Mouse (Mus musculus) midbrain, embryonic 14.5 days (tissue): ENCODE data around the gene Cenpa. TPM values are rescaled to one million over a fixed set of nuclear protein-coding genes. Genes with fewer than 3 reads are reported as not detected.

Experiments used
- ATAC-seq: fragments of 200-750 bp; cut with Nextera tagmentation; 2 replicates; pipeline ENCODE4 v1.8.0; 2017; ENCODE audit warnings: moderate number of reproducible peaks, moderate library complexity; ENCODE audit not compliant: low FRiP score, low TSS enrichment
- DNase-seq: peaks from one replicate; pipeline ENCODE4 v3.0.0-alpha.2; 2015
- H3K27ac ChIP-seq: fragments of 300-500 bp; sonication (generic); replicated peaks from 2 replicates; pipeline ENCODE4 v1.5.1; 2014; ENCODE audit warnings: mild to moderate bottlenecking, low read depth, low read length, moderate library complexity
- H3K27me3 ChIP-seq: fragments of 300-500 bp; sonication (generic); 2 replicates; pipeline ENCODE4 v1.6.1; 2014; ENCODE audit warnings: low read length, control low read depth, mixed read lengths; ENCODE audit not compliant: control insufficient read depth, insufficient read depth
- H3K36me3 ChIP-seq: fragments of 300-500 bp; sonication (generic); 2 replicates; pipeline ENCODE4 v1.6.1; 2014; ENCODE audit warnings: low read length, control low read depth; ENCODE audit not compliant: control insufficient read depth, insufficient read depth
- H3K4me1 ChIP-seq: fragments of 300-500 bp; sonication (generic); 2 replicates; pipeline ENCODE4 v1.6.1; 2014; ENCODE audit warnings: mild to moderate bottlenecking, antibody characterized with exemption, low read length, control low read depth; ENCODE audit not compliant: control insufficient read depth, insufficient read depth
- H3K4me2 ChIP-seq: fragments of 300-500 bp; sonication (generic); 2 replicates; pipeline ENCODE4 v1.6.1; 2014; ENCODE audit warnings: mild to moderate bottlenecking, low read length, moderate library complexity
- H3K4me3 ChIP-seq: fragments of 300-500 bp; sonication (generic); replicated peaks from 2 replicates; pipeline ENCODE4 v1.5.1; 2014; ENCODE audit warnings: low read depth, low read length
- H3K9ac ChIP-seq: fragments of 300-500 bp; sonication (generic); replicated peaks from 2 replicates; pipeline ENCODE4 v1.6.1; 2014; ENCODE audit warnings: mild to moderate bottlenecking, low read length, moderate library complexity
- H3K9me3 ChIP-seq: fragments of 300-500 bp; sonication (generic); 2 replicates; pipeline ENCODE4 v1.6.1; 2016; ENCODE audit warnings: low read length, control low read depth, mixed read lengths; ENCODE audit not compliant: control insufficient read depth
- WGBS: fragments of 180-500 bp; shearing (Covaris S2); extraction: QIAGEN DNeasy Blood & Tissue Kit; methylation state at CpG from one replicate; pipeline ENCODE4 v1.1.7; 2014; 5-methylcytosine and 5-hydroxymethylcytosine counted together
- polyA plus RNA-seq: library from polyadenylated mRNA; unstranded; fragments of >200 nt; fragmentation: Nextera tagmentation; extraction: Ambion mirVana; gene quantifications from 2 replicates; pipeline ENCODE4 v1.2.1, GENCODE M21; 2014

The Cenpa gene
- polyA plus RNA-seq, 1 experiment from 2014 or later, result 65.3 TPM

GRCm38 (mm10) chr5:30665968-30666367, 609 bp upstream of the Cenpa start:
- Histone ChIP-seq H3K27me3 (no peaks in the 10 kb centered on the region), H3K4me2 (peak overlapping the region; percentile 95), H3K4me3 (peak overlapping the region; percentile 74), H3K9ac (peak overlapping the region; percentile 27; the same call in 1 of the 2 replicates), H3K4me1 (0 out of 2 replicates have a peak, but pooled peaks cover 6% of the 10 kb centered on the region), H3K9me3 (no peaks in the 10 kb centered on the region), H3K27ac (no peak overlapping the region), H3K36me3 (no peaks in the 10 kb centered on the region)
- DNase-seq (no peak), ATAC-seq (no peak)
- 67% methylated on average over 6 of the region's 6 CpGs for WGBS

- 0 out of 2 replicates have a peak, but pooled peaks cover 6% of the 10 kb centered on the region for H3K4me1 ChIP-seq
- H3K4me2 ChIP-seq, result peak overlapping the region; percentile 95
- H3K4me3 ChIP-seq, result peak overlapping the region; percentile 74
- DNase-seq, result no peak
- no peaks in the 10 kb centered on the region for H3K9me3 ChIP-seq
- H3K36me3 ChIP-seq, result 0 out of 2 replicates have a peak, but pooled peaks cover under 1% of the 10 kb centered on the region
- H3K9ac ChIP-seq, result peak overlapping the region; percentile 69
- no peak for ATAC-seq
- under 1% methylated on average over 13 of the region's 13 CpGs for WGBS
- no peaks in the 10 kb centered on the region for H3K27me3 ChIP-seq
- no peak overlapping the region for H3K27ac ChIP-seq
Measured at GRCm38 (mm10) chr5:30667215-30667614, 638 bp downstream of the Cenpa start.

- H3K27ac ChIP-seq, result no peak overlapping the region
- peak overlapping the region; percentile 95 for H3K4me2 ChIP-seq
- no peaks in the 10 kb centered on the region for H3K9me3 ChIP-seq
- 0 out of 2 replicates have a peak, but pooled peaks cover 6% of the 10 kb centered on the region for H3K4me1 ChIP-seq
- H3K36me3 ChIP-seq, result 0 out of 2 replicates have a peak, but pooled peaks cover 6% of the 10 kb centered on the region
- DNase-seq, result no peak
- no peaks in the 10 kb centered on the region for H3K27me3 ChIP-seq
- 8% methylated on average over 3 of the region's 3 CpGs for WGBS
- H3K4me3 ChIP-seq, result peak overlapping the region; percentile 74
- peak overlapping the region; percentile 69; the same call in 1 of the 2 replicates for H3K9ac ChIP-seq
- ATAC-seq, result no peak
Measured at GRCm38 (mm10) chr5:30667686-30668085, 1.1 kb downstream of the Cenpa start.

- DNase-seq (no peak), ATAC-seq (no peak)
- 95% methylated on average over 9 of the region's 9 CpGs for WGBS
- no peaks in the 10 kb centered on the region for H3K27me3 ChIP-seq
- H3K4me2 ChIP-seq, result no peak overlapping the region
- H3K9ac ChIP-seq, result no peak overlapping the region
- 0 out of 2 replicates have a peak, but pooled peaks cover 6% of the 10 kb centered on the region for H3K4me1 ChIP-seq
- H3K9me3 ChIP-seq, result no peaks in the 10 kb centered on the region
- H3K36me3 ChIP-seq, result peaks cover 14% of the 10 kb centered on the region; the same call in 1 of the 2 replicates
- H3K27ac ChIP-seq, result no peak overlapping the region
- H3K4me3 ChIP-seq, result no peak overlapping the region
Measured at GRCm38 (mm10) chr5:30668637-30669495, 2.3 kb downstream of the Cenpa start.

- Histone ChIP-seq H3K4me2 (no peak overlapping the region), H3K9ac (no peak overlapping the region), H3K27ac (no peak overlapping the region), H3K4me1 (0 out of 2 replicates have a peak, but pooled peaks cover 6% of the 10 kb centered on the region), H3K9me3 (no peaks in the 10 kb centered on the region), H3K4me3 (no peak overlapping the region), H3K27me3 (no peaks in the 10 kb centered on the region), H3K36me3 (peaks cover 14% of the 10 kb centered on the region; the same call in 1 of the 2 replicates)
- DNase-seq (no peak), ATAC-seq (no peak)
- WGBS, result 89% methylated on average over 3 of the region's 3 CpGs
Measured at GRCm38 (mm10) chr5:30669496-30669830, 2.9 kb downstream of the Cenpa start.

- Histone ChIP-seq H3K4me1 (0 out of 2 replicates have a peak, but pooled peaks cover 6% of the 10 kb centered on the region), H3K4me3 (no peak overlapping the region), H3K9me3 (no peaks in the 10 kb centered on the region), H3K4me2 (no peak overlapping the region), H3K27me3 (no peaks in the 10 kb centered on the region), H3K36me3 (peaks cover 18% of the 10 kb centered on the region; the same call in 1 of the 2 replicates), H3K27ac (no peak overlapping the region), H3K9ac (no peak overlapping the region)
- 92% methylated on average over 7 of the region's 7 CpGs for WGBS
- DNase-seq (no peak), ATAC-seq (no peak)
Measured at GRCm38 (mm10) chr5:30670091-30670490, 3.5 kb downstream of the Cenpa start.

- Histone ChIP-seq H3K4me1 (no peaks in the 10 kb centered on the region), H3K4me3 (no peak overlapping the region), H3K36me3 (peaks cover 22% of the 10 kb centered on the region; the same call in 1 of the 2 replicates), H3K9me3 (no peaks in the 10 kb centered on the region), H3K27me3 (no peaks in the 10 kb centered on the region), H3K4me2 (no peak overlapping the region), H3K27ac (no peak overlapping the region), H3K9ac (no peak overlapping the region)
- no peak for ATAC-seq
- DNase-seq, result no peak
- 87% methylated on average over 7 of the region's 7 CpGs for WGBS
Measured at GRCm38 (mm10) chr5:30674001-30674400, 7.4 kb downstream of the Cenpa start.

GRCm38 (mm10) chr5:30676800-30677199, 10.2 kb downstream of the Cenpa start:
- no peak overlapping the region for H3K9ac ChIP-seq
- ATAC-seq (no peak), DNase-seq (no peak)
- H3K36me3 ChIP-seq, result peaks cover 22% of the 10 kb centered on the region; the same call in 1 of the 2 replicates
- H3K4me1 ChIP-seq, result no peaks in the 10 kb centered on the region
- no peak overlapping the region for H3K4me3 ChIP-seq
- H3K4me2 ChIP-seq, result no peak overlapping the region
- no peaks in the 10 kb centered on the region for H3K27me3 ChIP-seq
- no peaks in the 10 kb centered on the region for H3K9me3 ChIP-seq
- H3K27ac ChIP-seq, result no peak overlapping the region
- 85% methylated on average over 7 of the region's 7 CpGs for WGBS
